Mouse (Mus musculus) NIH3T3 (cell line): Measurements from ENCODE around the gene Gh.

ENCODE experiments used
- DNase-seq: peaks from one replicate; pipeline ENCODE4 v3.0.0-alpha.2; 2012; ENCODE audit warnings: low read depth

The Gh gene

DNA sequence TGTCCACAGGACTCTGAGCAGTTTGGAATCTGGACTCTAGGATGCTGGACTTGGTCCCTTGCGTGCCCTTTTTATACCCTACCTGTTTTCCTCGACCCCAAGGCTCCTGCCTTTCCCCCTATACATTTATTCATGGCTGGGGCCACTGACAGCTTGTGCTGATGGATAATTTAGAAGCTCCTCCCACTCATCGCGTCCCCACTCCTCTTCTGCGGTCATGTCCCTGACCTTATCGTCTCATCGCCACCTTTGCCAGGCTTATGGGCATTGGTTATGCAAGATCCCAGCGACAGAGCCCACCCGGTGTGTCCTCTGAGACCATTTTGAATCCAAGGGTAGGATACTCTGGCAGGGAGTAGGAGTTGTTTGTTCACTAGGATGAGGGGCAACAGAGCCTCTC is at the start of gene Gh:
Gene Gh (minus strand): TSS at position 101 of the 400 bp plus-strand sequence.
- no peak for DNase-seq

DNA sequence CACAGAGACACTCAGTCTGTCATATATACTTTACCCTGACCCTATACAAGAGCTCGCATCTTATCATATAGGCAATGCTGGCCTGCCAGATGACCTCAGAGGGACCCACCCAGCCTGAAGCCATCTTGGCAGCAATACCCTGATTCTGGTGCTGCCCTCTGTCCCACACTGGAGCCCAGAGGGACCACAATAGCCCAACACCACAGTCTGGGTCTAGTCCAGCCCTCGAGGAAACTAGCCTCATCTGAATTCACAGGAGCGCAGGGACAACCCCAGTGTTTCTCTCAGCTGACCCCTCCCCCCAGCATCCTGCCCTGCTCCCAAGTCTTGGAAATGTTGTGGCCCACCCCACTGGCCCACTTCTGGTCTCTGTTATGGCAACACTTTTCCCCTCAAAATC is 49.6 kb upstream of the Gh start:
- DNase-seq: no peak

DNA sequence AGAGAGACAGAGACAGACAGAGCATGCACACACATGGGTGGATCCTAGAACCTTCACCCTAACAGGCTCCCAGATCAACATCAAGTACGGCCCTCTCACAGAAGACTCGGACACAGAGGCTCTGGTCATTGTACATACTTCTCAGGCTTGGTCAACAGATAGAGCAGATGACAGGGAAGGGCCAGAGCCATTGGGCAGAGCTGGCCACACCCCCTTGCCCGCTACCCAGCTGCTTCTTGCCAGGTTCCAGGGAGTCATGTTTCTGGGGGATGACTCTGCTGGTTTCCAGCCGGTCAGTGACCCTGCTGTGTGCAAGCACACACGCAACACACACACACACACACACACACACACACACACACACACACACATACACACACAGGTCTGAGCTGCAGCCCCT is 49.2 kb upstream of the Gh start:
- DNase-seq: peak; percentile 45

DNA sequence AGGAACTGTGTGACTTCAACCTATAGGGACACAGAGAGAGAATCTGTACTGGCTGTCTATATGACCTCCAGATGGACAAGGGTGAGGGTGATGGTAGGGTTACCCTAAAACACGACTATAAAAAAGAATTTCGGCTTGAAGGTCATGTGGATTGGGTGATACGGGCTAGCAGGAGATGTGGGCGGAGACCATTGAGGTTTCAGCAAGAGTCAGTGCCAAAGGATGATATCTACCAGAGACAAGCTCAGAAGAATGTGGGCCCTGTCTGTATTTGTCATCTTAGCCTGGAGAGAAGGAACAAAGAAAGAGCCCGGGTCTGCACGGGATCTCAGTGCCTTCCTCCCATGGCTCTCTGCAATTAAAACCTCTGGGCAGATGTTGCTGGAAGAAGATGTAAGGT is 48.1 kb upstream of the Gh start:
- DNase-seq: no peak

DNA sequence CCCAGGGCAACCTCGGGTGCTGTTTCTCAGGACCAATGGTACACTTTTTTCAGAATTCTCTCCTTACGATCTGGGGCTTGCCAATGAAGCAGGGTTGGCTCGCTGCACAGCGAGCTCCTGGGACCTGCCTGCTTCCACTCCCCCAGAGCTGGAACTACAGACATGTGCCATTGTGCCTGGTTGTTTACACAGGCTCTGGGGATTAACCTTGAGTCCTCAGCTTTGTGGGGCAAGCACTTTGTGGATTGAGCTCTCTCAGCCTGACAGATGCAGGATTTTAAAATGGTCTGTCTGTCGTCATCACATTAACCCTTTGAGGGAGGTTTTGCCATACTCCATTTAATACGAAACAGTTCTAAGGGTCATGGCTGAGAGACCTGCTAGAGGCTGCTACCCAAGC is 43.2 kb upstream of the Gh start:
- no peak for DNase-seq

DNA sequence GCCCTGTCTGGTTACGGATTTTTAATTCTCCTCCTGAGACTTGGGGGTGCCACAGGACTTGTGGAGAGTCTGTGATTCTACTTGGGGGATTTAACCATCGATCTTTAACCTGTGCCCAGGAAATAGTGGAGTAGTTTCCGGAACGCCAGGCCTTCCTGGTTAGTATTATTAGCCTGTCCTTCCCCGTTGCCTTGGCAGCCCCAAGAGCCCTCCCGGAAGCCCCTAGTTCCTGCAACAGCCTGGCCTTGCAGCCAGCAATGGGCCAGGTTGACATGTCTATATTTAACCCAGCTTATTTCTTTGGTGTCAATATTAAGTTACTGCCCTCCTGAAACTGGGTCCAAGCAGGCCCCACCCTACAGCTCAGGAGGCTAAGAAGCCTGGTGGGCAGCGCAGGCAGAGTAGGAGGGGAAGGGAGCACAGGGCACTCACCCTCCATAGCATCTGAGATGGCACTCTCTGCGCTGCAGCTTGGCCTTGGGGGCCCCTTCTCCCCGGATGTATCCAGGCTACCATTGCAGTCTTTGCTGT is 39.4 kb upstream of the Gh start:
- DNase-seq: no peak

DNA sequence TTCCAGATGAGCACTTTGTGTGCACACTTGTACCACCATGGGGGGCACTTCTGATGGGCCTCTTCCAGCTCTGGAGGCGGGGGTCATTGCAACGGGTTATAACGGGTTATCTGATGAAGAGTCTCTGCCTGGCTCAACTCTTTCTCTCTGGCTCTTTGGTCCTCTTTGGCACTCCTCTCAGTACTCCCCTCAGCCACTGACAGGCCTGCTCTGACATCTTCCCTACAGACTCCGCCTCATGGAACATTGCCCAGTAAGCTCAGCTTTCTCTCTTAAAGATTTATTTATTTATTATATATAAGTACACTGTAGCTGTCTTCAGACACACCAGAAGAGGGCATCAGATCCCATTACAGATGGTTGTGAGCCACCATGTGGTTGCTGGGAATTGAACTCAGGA is 37.7 kb upstream of the Gh start:
- peak; percentile 46 for DNase-seq

DNA sequence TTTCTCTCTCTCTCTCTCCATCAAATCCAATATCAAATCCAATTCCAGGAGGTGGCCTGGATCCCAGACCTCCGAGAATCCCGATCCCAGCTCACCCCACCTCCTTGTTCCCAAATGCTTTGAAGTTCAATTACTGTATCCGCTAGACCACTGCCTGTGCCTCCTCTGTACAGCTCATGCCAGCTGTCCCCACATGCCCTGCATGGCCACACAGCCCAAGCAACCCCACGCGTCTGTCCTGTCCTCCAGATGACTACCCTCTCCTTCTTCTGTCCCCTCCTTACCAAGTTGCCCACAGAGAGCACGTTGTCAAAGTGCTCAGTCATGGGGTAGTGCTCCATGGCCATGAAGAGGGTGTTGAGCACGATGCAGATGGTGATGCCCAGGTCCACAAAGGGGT is 37.2 kb upstream of the Gh start:
- no peak for DNase-seq

DNA sequence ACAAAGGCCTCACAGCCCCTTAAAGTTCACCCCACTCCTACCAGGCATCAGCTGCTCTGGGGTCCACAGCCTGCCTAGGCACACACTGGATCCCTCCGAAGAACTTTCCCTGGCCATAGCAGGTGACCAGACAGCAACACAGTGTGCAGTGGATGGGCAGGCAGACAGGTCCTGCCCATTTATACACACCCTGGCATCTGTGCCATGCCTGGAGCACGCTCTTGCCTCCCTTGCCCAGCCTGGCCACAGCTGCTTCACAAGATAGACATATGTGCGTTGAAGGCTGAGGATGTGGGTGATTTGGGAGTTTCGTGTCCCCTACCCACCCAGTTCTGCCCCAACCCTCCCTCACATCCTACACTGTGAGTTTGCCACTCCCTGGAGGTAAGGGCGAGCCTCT is 36.4 kb upstream of the Gh start:
- no peak for DNase-seq

DNA sequence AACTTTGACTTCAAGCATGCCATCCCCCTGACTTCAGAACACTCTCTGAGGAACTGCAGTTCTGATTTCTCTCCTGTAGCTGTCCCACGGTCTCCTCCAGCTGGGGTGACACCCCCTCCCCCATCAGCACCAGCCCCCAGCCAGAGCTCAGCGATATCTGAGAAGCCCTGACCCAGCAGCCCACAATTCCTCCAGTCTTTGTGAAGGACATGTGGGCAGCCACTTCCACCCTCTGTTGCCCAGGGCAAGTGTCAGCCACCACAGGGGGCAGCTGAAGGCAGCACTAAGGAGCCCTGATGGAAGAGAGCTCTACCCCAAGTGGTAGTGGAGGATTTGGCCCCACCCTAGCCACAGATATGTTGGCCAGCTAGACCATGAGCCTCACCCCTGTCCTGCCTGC is 32.4 kb upstream of the Gh start:
- DNase-seq: no peak

DNA sequence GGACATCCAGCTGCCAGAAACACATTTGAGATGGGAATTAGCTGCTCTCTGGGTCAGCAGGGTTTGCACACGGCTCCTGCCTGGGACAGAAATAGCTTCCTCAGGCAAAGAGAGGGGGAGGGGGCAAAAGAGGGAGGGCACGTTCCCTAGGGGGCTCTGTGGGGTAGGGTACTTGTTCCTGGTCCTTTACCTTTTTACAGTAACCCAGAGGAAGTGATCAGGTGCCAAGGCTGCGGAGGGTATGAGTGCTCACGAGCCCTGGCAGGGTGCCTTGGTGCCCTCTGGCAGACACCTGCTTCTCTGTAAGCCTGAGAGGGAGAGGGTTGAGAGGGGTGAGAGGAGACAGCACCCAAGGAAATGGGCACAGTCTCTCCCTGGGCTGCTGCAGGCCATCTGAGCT is 30.8 kb upstream of the Gh start:
- DNase-seq: no peak

DNA sequence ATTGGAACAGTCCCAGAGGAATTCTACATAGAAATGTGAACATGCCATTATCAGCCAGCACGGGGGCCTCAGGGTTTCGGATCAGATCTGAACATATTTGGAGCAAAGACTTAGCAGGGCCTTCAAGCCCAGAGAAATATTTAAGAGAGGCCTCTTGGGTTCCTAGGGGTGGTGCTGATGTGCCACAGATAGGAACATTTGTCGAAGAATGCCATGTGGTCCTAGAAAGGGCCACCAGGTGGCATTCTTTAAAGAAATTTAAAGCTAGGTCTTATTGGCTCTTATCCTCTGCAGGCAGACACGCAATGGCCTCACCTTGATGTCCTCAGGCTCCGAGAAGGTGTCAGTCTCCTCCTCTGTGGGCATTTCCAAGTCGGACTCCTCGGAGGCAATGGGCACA is 28.0 kb upstream of the Gh start:
- peak; percentile 50 for DNase-seq

DNA sequence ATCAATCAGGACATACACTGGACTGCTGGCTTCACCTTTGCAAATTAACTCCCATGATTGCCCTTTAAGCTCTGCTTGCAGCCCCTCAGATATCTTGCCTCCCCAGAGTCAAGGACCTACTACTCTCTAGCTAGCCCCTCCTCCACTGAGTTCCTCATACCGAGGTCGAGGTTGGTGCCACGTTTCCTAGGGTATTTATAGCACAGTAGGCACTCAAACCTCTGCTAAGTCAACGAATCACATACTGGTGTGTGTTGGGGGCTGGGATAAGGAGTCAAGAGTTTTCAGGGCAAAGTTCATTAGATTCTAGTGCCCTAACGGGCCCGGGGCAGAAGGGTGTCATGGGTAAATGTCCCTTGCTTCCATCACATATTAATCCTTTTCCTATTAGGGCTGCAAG is 27.5 kb upstream of the Gh start:
- DNase-seq: no peak

DNA sequence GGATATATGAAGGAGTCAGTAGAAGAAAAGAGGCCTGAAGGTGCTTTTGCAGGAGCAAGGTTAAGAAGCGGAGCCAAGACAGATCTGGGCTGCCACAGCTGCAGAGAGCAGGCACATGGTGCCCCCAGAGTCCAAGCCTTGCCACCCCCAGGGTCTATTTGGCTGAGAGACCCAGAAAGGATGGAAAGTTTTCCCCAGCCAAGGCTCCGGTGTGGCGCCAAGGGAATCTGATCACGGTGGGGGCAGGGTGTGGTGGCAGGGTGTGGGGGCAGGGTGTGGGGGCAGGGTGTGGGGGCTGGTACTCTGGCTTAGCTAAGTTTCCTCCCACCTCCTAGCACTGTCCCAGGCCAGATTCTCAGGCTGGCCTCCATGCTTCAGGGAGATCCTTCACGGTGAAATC is 26.9 kb upstream of the Gh start:
- DNase-seq: no peak

DNA sequence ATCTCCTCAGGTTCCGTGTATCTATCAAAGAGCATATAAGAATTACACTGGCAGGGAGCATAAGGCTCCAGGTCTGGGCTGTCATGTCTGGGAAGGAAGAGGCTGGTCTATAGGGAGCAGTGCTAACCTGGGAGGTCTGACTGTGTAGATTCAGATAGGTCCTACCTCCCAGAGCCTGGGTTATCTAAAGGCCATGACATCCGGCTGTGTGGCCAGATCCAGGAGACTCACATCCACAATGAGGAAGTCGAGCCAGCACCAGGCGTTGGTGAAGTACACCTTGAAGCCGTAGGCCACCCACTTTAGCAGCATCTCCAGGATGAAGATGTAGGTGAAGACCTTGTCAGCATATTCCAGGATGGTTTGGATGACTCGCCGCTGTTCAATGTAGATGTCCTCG is 24.8 kb upstream of the Gh start:
- DNase-seq: no peak

DNA sequence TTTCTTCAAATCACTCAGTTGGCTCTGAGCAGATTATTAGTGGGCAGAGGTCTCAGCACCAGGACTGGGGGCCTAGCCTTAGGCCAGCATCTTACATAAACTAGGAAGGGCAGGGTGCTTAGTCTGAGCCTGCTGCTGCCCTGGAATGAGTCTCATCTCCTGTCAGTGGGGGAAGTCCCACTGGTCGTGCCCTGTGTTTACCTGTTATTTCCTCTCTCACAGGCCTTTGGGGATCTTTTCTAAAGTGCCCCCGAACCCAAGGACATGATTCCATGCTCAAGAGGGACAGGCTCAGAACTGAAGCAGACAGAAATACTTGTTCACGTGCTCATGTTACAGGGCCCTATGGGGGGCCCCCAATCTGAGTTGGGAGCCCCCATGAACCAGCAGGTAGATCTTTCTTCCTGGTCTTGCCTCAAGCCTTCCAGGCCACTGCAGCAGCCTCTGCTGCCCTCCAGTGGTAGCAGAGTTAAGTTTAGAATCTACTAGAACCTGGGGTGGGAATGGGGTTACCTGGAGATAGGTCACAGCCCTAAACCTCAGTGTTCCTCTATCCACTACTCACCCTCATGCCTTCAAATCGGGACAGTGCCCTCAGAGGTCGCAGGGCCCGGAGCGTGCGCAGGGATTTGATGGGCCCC is 24.0 kb upstream of the Gh start:
- DNase-seq: peak; percentile 83

DNA sequence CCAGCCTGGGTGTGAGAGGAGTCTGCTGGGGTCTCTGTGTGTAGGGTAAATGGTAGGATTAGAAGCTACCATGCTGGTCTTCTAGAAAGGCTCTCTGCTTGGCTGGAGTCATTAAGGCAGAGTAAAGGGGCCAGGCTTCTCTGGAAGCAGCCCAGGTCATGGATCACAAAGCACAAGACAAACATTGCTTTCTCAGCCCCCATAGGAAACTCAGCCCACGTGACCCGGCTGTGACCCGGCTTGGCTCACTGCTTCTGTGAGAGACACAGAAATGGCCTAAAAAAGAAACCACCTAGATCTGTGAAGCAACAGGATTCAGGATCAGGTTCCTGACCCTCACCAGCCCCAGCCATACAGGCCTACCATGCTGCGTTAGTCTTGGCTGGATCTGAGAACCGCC is 23.2 kb upstream of the Gh start:
- DNase-seq: no peak

DNA sequence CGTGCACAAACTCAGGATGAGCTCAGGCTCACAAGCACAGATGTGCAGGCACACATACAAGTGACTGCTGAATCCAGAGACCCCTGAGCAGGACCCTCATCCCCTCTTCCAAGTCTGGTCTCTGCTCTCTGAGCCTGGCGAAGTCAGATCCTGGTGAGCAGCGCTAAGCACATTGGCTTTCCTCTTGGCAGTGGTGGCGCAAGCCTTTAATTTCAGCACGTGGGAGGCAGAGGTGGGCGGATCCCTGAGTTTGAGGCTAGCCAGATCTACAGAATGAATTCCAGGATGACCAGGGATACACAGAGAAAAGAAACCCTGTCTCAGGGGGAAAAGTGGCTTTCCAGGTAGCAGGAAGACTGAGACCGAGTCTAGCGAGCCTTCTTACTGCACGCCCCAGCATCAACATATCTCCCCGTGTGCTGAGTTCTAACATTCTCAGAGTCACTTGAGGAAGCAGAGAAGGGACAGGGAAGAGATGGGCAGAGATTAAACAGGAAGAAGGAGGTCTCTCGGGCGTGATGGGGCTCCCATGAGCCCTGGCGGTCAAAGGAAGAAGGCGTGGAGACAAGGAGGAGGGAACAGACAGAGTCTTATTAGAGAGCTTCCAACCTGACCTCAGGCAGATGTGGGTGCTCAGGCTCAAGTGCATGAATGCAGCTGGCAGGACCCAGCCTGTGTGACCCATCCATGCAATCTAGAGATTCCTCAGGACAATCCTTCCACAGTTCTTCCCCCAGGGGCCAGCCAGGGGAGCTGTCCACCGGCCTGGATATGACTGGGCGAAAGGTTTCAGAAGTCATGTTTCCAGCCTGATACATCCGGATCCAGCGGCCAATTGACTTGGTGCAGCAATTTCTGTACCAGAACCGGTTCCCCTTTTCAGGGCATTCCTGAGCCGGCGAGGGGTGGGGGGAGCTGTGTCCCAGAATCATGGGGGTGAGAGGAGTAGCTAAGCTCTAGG is 17.0 kb upstream of the Gh start:
- peak; percentile 27 for DNase-seq

DNA sequence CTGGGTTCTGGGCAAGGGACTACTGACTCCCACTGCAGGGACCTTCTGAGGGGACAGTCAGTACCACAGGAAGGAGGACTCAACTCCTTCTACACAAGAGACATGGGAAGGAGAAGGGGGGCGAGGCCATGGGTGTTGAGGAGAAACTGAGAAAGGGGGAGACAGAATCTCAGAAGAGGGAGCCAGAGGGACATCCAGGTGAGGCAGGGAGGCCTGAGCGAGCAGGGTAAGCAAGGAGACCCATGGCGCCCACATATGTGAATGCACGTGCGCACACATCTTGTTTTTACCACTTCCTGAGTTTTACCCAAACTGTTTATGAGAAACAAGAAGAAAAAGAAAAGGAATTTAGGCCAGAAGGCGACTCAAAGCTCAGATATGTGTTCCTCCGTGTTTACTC is 16.1 kb upstream of the Gh start:
- no peak for DNase-seq

DNA sequence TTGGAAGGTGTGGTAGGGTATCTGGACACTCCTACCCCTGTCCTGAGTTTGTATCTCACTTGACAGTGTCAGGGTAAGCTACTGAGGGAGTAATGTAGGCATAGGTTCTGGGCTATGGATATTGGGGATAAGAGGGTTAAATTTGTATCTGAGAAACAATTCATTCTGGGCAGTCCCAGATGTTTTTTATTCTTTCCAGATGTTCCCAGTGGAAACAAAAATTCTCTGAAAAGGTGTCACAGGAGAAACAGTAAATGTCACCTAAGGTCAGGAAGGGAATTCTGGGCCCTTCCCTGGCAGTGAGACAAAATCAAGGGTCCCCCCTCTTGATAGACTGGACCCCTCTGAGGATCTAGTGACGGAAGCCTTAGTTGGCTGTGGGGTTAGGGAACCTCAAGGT is 14.8 kb upstream of the Gh start:
- peak; percentile 27 for DNase-seq

DNA sequence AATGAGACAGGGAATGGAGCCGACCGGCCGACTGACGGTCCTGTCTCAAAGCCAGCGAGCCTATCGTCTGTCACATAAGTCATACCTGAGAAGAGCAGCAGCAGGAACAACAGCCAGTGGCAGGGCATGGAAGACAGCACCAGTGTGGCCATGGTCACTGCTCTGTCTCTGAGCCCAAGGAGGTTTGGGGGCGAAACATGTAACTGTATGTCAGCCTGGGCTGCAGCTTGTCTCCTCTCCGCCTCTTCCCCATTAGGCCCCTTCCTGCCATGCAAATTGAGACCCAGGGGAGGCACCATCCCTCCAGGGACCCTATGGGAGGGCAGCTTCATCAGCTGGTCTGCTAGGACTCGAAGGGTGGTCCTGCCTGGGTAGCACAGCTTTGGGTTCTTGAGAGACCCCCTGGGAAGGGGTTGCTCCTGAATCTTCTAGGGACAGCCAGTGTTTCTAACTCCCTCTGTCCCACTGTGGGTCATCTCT is 12.7 kb upstream of the Gh start, which contains the start of gene Cd79b:
Gene Cd79b (minus strand): TSS at position 430 of the 480 bp plus-strand sequence.
- no peak for DNase-seq

DNA sequence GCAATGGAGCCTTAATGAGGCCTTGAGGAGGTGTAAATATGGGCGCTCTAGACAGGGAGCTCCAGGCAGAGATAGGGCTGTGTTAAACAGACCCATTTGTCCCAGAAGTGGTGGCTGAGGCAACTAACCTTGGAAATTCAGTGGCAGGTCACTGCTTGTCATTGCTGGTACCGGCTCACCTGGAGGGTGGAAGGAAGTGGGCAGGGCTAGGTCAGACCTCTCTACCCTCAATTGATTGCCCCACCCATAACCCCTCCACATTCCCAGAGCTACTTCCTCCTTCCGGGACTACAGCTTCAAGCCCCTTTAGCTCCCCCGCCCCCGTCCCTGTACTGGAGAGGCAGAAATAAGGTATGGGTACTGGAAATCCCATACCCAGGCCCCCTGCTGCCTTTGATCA is 11.9 kb upstream of the Gh start:
- no peak for DNase-seq

DNA sequence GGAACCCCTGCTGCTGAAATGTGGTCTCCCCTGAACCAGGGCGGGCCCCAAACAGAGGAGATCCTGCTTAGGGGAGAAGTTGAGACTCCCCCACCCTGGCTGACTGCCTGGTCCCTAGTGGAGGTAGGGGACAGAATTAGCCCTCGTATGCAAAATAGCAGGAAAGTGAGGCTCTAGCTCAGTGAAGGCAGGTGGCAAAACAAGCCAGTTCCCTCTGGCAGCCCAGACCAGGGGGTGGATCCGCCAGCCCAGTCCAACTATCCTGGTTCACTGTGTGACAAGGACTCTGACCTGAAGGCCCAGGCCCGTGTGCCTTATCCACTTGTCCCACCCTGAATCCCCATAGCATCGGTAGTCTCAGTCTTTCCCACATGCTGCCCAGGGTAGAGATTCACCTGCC is 8.5 kb upstream of the Gh start:
- no peak for DNase-seq
